Mouse (Mus musculus) megakaryocyte progenitor cell, adult 5-6 weeks (primary cell): ENCODE results near the gene Prune1. TPM values are rescaled to one million over a fixed set of nuclear protein-coding genes. Genes with fewer than 3 reads are reported as not detected.

Experiments
- ATAC-seq: replicated peaks from 2 replicates; pipeline ENCODE4 v1.8.0; 2016; ENCODE audit warnings: mild to moderate bottlenecking, moderate TSS enrichment, inconsistent platforms; ENCODE audit not compliant: poor library complexity
- total RNA-seq, 2 experiments: library from RNA; stranded (forward) in 1 of 2; stranded (reverse) in 1 of 2; fragments of 157-497, 149-512 nt in 1 of 2; fragments of 200-1000 nt in 1 of 2; gene quantifications; 2 replicates each; pipeline versions ENCODE4 v1.2.3 to v1.2.4; 2015 to 2017

Prune1 gene
- total RNA-seq, 2 experiments from 2014 or later: 7.8 to 15.2 TPM

DNA sequence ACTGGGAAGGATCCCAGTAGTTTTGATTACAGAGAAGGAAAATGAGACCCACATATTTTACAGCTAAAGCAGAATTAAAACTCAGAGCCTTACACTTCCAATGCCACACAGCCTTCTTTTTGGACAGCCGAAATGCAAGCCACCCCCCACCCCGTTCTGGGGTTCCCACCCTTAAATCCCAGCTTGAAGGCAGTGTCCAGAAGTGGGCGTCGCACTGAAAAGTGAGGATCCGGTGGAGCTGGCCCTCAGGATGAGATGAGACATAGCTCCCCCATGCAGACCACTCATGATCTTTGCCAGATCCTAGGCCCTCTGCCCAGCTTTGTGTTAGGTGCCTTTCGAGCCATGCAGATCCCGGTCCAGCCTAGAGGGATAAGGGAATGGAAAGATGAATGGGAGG lies 40.4 kb downstream of the Prune1 start, which contains the start of gene Gm128:
Gene Gm128 (minus strand): TSS at position 101 of the 400 bp plus-strand sequence.
- ATAC-seq: no peak

DNA sequence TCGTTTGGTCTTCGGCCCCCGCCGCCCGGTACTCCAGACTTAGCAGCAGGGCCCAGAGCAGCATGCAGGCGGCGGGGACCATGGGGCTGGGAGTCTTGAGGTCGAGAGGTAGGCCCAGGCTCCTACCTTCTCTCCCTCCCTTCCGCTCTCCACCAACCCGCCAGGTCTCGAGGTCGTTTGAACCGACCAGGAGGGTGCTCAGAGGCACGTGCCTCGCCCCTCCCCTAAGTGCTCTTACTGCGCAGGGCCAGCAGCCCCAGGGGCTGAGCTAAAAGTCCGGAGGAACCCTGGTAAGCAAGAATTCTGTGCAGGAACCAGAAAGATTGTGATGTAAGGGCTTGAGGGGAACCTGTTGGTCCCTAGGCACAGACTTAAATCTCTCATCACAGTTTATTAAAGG lies 41.0 kb downstream of the Prune1 start:
- 0 out of 2 replicates have a peak, but pooled peaks have one; percentile 27 for ATAC-seq

DNA sequence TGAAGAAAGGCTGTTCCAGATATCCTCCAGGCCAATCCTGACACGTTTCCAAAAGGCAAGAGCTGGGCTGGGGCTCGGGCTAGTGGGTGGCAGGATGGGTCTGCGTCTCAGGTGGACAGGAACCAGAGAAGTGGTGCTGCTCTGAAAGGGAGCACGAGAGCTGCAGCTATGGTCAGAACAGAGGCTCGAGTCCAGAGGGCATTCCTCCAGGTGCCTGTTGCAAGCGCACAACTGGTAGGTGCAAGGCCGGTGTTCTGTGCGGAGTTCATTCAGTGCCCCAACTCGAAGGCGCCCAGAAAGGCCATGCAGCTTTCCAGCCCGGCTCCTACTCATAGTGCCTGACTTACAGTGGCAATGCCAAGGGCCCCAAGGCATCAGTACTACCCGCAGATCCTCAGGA lies 41.9 kb downstream of the Prune1 start:
- no peak for ATAC-seq

DNA sequence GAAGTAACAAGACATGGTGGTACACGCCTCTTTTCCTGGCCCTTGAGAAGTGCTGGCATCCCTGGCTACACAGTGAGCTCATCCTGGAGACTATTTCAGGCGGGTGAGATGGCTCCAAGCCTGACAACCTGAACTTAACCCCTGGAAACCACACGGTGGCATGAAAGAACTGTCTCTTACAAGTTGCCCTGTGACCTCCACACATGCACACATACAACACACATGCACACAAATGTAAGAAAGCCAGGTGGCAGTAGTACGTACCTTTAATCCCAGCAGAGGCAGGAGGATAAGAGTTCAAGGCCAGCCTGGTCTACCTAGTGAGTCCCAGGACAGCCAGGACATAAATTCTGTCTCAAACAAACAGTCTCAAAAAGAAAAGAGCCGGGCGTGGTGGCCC lies 42.9 kb downstream of the Prune1 start:
- peak; percentile 26; the same call in 1 of the 2 replicates for ATAC-seq

DNA sequence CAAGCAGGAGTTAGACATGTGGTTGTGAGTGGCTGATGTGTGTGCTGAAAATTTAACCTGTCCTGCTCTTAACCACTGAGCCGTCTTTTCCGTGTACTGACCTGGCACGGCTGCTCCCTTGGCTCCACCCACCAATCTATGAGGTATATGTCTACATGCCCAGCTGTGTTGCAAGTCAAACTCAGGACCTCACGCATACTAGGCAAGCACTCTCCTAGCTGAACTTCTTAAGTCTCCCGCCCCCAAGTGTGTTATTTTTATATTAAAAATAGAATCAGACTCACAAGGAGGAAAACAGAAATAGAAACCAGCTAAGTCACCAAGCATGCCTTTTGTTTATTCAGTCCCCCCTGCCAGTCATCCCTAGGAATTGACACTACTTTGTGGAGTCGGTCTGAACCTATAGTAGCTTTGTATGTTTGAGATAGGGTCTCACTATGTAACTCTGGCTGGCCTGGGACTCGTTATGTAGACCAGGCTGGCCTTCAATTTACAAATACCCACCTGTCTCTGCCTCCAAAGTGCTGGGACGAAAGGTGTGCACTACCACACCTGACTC lies 44.3 kb downstream of the Prune1 start:
- no peak for ATAC-seq

DNA sequence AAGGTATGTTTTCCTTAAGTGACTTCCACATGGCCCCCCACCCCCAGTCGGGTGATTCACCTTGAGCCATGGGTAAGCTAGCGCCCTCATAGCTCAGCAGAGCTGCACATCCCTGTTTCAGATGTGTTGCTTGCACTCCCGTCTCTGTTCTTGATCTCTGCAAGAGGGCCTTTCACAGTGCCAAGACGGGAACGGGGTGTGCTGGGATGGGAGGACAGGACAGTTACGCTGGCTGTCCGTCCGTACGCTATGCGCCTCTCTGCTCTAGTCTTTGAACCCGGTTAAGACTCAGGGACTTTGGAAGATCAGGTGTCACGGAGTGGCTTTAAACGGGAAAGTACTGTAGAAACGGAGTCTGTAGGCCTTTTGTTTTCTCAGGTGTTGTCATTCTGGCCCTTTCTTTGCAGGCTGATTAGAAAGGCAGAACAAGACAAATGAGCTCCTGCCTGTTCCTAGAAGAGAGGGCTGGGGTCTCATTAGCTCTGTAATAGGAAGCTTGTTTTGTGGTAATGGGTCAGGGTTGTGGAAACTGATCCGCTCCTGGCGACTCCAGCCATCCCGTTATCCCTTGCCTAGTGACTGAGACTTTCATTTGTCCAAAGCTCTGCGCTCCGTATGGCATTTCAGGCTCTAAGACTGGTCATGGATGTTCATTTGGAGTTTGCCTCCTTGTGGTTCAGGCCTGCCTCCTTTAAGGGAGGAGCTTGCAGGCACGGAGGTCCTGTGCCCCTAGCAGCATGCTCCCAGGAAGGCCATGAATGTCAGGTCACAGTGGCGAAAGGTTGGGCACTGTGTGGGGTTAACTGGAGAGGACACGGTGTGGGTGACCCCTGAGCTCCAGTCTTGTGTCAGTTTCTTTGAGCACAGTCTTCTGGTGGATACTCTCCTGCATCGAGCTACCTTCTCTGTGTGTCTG lies 46.2 kb downstream of the Prune1 start:
- no peak for ATAC-seq

DNA sequence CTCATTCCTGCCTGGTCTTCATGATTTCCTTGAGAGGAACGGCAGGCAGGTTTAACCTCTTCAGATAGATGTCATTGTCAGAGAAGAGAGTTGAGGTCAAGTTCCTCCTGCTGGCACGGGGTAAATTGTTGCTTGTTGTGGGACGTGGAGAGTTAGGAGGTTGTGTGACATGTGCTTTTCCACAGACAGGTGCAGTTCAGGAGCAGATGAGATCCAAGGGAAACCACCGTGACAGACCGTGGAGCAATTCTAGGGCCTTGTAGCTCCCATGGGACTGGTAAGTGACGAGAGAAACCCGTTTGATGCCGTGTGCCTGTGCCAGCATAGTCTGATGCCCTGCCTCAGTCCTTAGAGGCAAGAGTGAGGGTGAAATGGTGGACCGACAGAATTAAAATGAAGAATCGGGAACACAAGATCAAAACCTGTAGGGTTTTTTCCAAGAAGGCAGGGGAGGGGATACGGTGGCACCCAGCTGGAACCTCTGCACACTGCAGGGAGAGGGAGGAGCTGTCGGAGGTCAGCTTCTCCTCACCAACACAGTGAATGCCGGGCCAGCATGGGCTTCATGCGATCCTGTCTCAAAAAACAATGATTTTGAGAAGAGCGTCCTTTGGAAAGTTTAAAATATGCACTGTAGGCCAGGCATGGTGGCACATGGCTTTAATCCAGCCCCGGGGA lies 48.4 kb downstream of the Prune1 start:
- no peak for ATAC-seq

DNA sequence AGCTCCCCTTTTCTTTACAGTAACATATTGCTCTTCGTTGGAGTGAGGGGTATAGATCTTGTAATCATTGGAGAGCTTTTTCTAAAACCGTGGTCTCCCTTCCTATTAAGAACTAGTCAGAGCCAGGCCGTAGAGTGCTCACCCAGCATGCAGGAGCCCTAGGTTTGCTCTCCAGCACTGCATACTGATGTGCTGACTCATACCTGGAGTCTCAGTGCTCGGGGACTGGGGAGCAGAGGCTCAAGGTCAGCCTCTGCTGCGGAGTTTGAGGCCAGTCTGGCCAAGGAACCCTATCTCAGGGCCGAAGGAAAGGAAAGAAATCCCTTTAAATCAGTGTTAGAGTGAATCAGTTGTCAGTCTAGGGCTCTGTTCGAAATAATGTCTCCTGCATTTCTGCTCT lies 49.1 kb downstream of the Prune1 start:
- no peak for ATAC-seq

DNA sequence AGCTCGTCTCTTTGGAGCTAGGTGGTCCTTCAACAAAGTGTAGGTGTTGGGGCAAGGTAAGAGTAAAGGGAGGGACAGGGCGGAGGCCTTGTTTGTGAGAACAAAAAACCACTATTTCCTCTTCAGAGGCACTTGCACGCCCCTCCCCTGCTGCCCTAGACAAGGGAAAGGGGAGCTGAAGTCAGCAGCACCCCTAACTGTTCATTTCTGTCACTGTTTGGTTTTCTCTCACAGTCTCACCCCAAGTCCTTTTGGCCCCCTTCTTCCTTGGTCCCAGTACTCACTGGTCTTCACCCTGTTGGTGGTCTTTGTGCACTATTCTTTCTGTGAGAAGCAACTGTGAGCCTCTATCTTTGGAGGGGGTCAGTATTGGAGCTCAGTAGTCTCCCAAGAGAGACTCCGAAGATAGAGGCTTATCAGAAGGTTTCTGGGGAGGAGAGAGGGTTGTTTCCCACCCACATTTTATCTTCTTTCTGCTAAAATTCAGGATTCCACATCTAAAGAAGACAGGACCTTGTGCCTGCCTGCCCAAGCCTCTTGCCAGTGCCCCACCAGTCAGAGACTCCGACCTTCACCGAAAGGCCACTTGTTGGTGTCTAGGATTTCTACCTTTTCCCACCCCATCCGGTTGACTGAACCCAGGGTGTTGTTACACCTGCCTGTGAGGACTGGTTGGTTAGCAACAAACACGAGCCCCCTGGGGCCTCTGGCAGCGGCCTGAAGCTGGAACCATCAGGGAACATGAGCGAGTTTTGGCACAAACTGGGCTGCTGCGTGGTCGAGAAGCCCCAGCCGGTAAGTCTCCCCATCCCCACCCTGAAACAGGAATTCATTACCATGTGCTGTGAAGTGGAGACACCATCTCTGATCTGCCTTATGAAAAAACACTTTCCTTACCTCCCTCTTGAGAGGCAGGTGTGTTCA lies 50.3 kb downstream of the Prune1 start, which contains the start of gene Mllt11:
Gene Mllt11 (minus strand): TSS at position 874 of the 924 bp plus-strand sequence.
- peak; percentile 11; the same call in 1 of the 2 replicates for ATAC-seq

DNA sequence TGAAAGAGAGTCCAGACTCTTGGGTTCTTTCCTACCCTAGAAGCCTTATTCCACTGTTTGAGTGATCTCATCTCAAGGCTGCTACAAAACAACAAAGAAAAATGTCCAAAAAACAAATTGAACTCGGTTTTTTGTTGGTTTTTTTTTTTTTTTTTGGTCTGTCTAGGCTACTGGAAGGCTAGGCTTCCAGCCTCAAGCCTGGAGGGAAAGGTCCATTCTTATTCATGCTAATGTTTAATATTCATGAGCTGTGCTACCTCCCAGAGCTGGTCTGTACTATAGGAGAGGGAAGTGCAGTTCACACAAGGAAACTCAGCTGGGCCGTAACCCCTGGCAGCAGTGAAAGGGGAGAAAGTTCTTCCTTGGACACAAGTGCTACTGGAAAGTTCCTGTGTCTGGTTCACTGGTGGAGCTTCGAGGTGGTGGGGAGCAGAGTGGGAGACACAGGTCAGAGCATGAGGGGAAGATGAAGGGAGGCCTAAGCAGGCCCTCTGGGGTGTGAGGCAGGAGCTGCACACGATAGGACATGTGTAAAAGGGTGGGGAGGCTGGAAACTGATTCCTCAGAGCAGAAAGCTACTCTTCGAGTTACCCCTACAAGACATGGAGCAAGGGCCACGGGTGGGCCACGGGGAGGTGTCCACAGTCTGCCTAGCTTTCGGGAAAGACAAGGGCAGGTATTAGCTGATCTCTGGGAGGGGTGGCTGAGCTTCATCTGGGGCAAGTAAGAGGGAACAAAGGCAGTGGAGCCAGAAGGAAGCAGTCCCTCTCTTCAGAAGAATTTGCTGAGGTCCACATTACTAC lies 51.2 kb downstream of the Prune1 start:
- no peak; the same call in 1 of the 2 replicates for ATAC-seq

DNA sequence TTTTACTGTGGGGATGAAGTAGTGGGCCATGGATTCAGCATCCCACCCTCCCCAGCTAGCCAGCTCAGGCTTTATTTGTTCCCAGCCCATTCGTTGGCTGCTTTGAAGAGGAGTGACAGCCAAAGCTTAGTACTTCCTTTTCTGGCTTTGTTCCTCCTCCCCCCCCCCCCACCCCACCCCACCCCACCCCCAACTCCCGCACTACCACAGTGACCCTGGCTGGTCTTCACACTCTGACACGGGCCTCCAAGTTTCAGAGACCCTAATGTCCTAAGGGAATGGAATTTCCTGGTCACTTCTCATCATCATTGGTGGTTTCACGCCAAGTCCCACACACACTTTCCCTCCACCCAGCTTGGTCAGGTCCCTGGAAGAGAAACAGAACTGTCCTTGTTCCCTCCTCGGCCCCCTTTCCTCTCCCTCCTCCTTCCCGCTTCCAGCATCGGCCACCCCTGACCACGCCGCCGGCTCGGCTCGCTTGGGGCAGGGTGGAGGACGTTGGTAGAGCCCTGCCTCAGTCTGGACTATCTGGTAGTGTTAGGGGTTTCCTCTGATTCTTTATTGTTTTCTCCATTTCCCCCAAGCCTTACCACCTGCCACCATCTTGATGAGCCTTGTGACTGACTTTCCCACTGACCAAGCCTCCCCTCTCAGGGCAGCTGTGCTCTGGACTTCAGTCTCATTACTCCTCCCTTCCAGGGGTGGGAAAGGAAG lies 51.9 kb downstream of the Prune1 start:
- peak; percentile 4; the same call in 1 of the 2 replicates for ATAC-seq

DNA sequence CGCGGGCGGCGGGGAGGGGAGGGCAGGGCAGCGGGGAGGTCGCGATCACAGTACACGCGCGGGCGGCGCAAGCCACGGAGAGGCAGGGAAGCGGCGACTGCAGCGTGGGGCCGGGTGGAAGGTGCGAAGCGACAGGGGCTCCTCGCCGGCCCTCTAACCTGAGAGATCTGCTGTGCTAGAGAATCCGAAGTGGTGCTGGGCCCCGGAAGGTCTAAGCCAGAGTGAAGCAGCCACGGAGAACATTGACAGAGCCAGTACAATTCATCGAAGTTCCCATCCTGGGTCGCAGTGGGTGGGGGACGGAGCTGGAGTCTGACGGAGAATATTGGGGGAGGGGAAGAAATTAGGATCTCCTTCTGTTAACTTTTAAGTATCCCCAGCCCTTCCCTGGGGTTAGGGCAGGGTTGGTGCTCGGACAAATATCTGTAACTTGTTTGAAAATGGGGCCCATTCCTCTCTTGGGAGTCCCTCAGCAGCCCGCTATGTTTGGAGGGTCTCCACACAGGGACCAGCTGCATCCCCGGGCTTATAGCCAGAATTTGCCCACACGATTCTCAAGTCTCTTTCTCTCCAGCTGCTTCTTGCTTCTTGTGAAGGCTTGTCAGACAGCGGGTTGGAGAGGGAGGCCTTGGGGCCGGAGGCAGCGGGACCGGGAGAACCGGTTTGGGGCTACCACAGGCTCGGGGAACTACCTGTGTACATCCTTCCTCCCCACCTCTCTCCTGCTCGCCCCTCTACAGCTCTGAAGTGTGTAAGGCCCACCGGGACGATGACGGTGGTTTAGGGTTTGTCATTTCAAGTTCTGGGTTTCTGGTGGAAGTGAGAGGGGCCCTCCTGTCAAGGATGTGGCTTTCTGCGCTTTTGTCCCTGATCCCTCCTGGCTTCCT lies 52.7 kb downstream of the Prune1 start:
- no peak; the same call in 1 of the 2 replicates for ATAC-seq

DNA sequence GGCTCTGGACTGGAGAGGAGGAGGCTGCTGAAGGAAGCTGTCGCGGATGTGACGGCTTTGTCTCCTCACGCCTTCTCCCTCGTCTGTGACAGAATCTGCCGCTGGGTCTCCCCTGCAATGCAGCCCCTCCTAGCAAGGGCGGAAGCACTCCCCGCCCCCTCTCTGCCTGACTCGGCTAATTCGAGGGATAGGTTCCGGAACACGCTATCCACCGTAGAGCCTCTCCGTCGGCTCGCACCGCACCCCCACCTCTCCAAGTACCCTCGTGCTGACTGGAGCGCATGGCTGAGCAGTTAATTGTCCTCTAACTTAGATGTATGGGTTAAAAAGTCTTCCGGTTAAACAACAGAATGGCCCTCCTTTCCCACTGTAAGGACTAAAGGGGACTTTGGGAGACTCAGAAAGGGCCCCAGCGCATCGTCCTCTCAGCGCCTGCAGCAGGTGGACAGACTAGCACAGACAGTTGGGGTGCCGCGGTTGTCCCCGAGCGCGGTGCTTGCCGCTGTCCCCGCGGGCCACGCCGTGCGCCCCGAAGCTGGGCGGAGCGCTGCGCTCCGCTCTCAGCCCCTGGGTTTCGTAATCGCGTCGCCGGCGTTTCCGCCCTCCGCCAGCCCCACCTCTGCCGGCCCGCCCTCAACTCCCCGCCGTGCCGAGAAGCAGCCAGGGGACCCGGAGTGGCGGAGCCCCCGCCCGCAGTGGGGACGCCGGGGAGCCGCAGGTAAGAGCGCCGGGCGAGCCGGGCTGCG lies 53.6 kb downstream of the Prune1 start, which contains the start of gene Cdc42se1:
Gene Cdc42se1 (plus strand): TSS at position 585 of the 746 bp plus-strand sequence.
- peak; percentile 75 for ATAC-seq

DNA sequence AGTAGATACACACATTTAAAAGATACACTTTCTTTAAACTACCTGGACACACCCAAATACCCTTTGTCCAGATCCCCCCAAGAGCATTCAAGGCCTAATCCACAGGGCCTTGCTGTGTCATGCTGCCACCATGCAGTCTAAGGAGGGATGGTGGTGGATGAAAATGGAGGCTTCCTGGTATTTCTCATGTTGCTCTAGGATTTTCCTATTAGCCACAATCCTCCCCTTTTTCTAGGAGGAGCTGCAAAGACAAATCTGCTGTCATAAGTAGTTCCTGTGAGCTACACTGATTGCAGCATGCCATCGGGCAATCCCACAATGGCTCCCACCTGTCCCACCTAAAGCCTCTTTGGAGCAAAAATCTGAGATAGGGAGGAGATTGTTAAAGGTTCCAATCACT lies 54.7 kb downstream of the Prune1 start:
- ATAC-seq: no peak

DNA sequence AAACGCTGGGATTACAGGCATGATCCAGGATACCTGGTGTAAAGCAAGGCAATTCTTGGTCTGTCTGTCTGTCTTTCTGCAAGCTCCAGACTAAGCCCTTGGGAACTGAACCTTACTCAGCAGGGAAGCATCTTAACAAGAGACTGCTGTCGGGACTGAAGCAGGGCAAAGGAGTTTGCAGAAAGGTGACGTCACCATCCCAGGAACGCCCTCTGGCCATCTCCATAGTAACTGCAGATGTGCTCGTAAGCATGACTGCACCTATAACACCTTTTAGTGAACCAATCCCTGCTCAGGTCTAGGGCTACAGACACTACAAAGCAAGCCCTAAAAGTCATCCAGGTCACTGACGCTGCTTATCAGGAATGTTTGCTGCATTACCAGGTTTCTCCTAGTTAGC lies 57.6 kb downstream of the Prune1 start:
- no peak for ATAC-seq

DNA sequence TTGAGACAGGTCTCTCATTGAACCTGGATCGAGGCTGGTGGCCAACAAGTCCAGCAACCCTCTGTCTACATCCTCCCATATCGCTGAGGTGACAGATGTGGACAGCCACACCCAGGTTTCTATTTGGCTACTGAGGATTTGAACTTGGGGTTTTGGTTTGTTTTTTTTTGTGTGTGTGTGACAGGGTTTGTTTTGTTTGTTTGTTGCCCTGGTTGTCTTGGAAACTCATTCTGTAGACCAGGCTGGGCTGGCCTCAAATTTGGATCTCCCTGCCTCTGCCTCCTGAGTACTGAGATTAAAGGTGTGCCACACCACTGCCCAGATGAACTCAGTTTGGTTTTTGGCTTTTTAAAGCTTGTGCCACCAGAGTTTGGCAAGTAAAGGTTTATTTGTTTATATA lies 58.8 kb downstream of the Prune1 start:
- ATAC-seq: no peak
